Mouse (Mus musculus) liver, embryonic 16.5 days (tissue): ENCODE results near the gene Sumf2. TPM values are rescaled to one million over a fixed set of nuclear protein-coding genes. Genes with fewer than 3 reads are reported as not detected.
"Not testable (repeated sequence)": the region's sequence is repeated elsewhere in the genome, so short reads cannot be mapped to it uniquely, and the experiment has no call there.

ENCODE experiments used
- ATAC-seq: fragments of 200-750 bp; cut with Nextera tagmentation; 2 replicates; pipeline ENCODE4 v1.8.0; 2017; ENCODE audit warnings: low read depth, mild to moderate bottlenecking, moderate number of reproducible peaks, moderate library complexity
- H3K27ac ChIP-seq: fragments of 300-500 bp; sonication (generic); 2 replicates; pipeline ENCODE4 v1.5.1; 2014; ENCODE audit warnings: mild to moderate bottlenecking, low read length
- H3K27me3 ChIP-seq: fragments of 300-500 bp; sonication (generic); 2 replicates; pipeline ENCODE4 v1.6.1; 2014; ENCODE audit warnings: low read depth, low read length, mixed read lengths; ENCODE audit not compliant: control insufficient read depth, insufficient read depth
- H3K36me3 ChIP-seq: fragments of 300-500 bp; sonication (generic); 2 replicates; pipeline ENCODE4 v1.6.1; 2014; ENCODE audit warnings: mild to moderate bottlenecking; ENCODE audit not compliant: control insufficient read depth, insufficient read depth
- H3K4me1 ChIP-seq: fragments of 300-500 bp; sonication (generic); 2 replicates; pipeline ENCODE4 v1.6.1; 2014; ENCODE audit warnings: low read depth, low read length, mixed read lengths; ENCODE audit not compliant: control insufficient read depth
- H3K4me2 ChIP-seq: fragments of 300-500 bp; sonication (generic); 2 replicates; pipeline ENCODE4 v1.6.1; 2014; ENCODE audit warnings: low read depth, low read length, mixed read lengths
- H3K4me3 ChIP-seq: fragments of 300-500 bp; sonication (generic); 2 replicates; pipeline ENCODE4 v1.5.1; 2014; ENCODE audit warnings: low read depth, mild to moderate bottlenecking, low read length
- H3K9ac ChIP-seq: fragments of 300-500 bp; sonication (generic); 2 replicates; pipeline ENCODE4 v1.6.1; 2014; ENCODE audit warnings: low read depth, low read length
- H3K9me3 ChIP-seq: fragments of 300-500 bp; sonication (generic); replicated peaks from 2 replicates; pipeline ENCODE4 v1.6.1; 2016; ENCODE audit warnings: low read length; ENCODE audit not compliant: control insufficient read depth
- WGBS: fragments of 180-500 bp; shearing (Covaris S2); extraction: QIAGEN DNeasy Blood & Tissue Kit; methylation state at CpG from one replicate; pipeline ENCODE4 v1.1.7; 2014; ENCODE audit not compliant: insufficient replicate concordance; 5-methylcytosine and 5-hydroxymethylcytosine counted together
- polyA plus RNA-seq: library from polyadenylated mRNA; unstranded; fragments of >200 nt; fragmentation: Nextera tagmentation; extraction: Ambion mirVana; gene quantifications from 2 replicates; pipeline ENCODE4 v1.2.1, GENCODE M21; 2015

Sumf2 gene
- polyA plus RNA-seq, 1 experiment from 2014 or later, result 15.7 TPM

DNA sequence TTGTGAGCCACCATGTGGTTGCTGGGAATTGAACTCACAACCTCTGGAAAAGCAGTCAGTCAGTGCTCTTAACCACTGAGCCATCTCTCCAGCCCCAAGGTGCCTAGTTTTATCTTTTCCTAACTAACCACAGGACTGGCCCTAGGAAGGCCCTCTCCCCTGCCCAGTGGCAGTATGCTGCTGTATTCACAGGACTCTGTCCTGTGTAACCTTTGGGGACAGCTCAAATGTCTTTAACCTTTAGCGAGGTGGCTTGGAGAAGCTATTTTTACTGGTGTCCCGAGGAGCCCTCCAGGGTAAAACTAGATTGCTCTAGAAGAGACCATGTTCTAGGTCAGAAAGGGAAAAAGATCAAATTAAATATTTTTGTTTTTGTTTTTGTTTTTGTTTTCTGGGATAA is 24.5 kb downstream of the Sumf2 start:
- Histone ChIP-seq H3K9me3 (no peaks in the 10 kb centered on the region), H3K27ac (no peak overlapping the region), H3K36me3 (no peaks in the 10 kb centered on the region), H3K27me3 (no peaks in the 10 kb centered on the region), H3K9ac (no peak overlapping the region), H3K4me1 (no peaks in the 10 kb centered on the region), H3K4me3 (no peak overlapping the region), H3K4me2 (no peak overlapping the region)
- no peak for ATAC-seq
- WGBS, result 68% methylated on average over 2 of the region's 2 CpGs

DNA sequence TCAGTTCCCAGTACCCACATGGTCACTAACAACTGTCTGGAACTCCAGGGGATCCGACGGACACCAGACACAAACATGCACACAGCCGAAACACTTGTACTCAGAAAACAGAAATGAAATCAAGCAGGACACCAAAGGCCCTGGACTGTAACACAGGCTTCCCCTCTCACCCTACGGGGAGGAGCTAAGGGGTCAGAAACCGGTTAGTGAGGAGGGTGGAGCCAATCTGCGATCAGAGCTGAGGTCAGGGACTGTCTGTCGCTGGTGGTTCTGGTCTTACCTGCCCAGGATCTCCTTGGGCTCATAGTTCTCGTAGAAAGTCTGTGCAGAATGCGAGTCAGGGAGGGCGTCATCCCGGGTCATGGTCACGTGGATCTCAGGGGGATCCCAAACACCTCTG is 27.2 kb downstream of the Sumf2 start:
- no peak overlapping the region for H3K27ac ChIP-seq
- no peaks in the 10 kb centered on the region for H3K27me3 ChIP-seq
- ATAC-seq, result no peak
- H3K4me1 ChIP-seq, result no peaks in the 10 kb centered on the region; the same call in 1 of the 2 replicates
- WGBS, result 71% methylated on average over 12 of the region's 12 CpGs
- no peak overlapping the region for H3K4me3 ChIP-seq
- no peaks in the 10 kb centered on the region for H3K9me3 ChIP-seq
- H3K9ac ChIP-seq, result no peak overlapping the region
- H3K4me2 ChIP-seq, result no peak overlapping the region
- no peaks in the 10 kb centered on the region for H3K36me3 ChIP-seq

DNA sequence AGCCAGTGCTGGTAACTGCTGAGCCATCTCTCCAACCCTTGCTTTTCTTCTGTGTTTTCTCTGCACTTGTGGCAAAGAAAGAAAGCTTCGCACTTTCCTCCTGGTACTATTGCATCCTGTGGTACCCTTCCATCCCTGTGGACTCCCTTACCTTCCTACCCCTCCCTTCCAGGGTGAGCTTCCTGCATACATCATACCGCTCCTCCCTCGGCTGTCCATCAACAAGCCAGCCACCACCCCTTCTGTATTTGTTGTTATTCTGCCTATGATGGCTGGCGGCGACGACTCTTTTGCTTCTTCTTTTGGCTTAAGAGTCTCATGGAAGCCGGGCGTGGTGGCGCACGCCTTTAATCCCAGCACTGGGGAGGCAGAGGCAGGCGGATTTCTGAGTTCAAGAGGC is 28.3 kb downstream of the Sumf2 start:
- H3K4me1 ChIP-seq, result no peaks in the 10 kb centered on the region; the same call in 1 of the 2 replicates
- H3K9me3 ChIP-seq, result no peaks in the 10 kb centered on the region
- H3K4me2 ChIP-seq, result no peak overlapping the region
- H3K4me3 ChIP-seq, result no peak overlapping the region
- no peaks in the 10 kb centered on the region; the same call in 1 of the 2 replicates for H3K36me3 ChIP-seq
- no peaks in the 10 kb centered on the region for H3K27me3 ChIP-seq
- 60% methylated on average over 11 of the region's 11 CpGs for WGBS
- H3K9ac ChIP-seq, result no peak overlapping the region
- no peak overlapping the region for H3K27ac ChIP-seq
- no peak for ATAC-seq

DNA sequence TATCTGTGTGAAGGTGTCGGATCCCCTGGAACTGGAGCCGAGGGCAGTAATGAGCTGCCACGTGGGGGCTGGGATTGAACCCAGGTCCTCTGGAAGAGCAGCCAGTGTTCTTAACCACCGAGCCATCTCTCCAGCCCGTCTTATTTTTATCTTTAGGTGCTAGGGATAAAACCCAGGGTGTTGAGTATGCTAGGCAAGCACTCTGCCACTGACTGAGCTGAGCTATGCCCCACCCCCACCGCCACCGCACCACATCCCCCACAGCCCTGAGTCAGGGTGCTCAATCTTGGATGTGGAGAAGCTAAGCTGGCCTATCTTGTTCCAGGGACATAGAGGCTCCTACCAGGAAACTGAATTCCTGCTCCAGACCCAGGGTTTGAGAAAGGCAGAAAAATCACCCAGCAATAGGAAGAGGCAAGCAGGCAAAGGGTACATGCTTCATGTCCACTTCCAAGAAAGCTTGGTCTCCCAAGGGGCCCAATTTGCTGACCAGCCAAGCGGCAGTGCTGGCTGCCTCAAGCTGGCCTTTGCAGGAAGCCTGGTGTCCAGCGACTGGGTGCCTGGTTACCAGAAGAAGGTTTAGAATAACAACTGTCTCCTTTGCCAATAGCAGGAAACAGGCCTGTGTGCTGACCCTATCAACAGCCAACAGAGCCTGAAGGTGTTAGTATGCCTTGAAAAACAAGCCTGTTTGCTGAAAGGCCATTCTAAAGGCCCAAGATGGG is 31.1 kb downstream of the Sumf2 start:
- no peaks in the 10 kb centered on the region; the same call in 1 of the 2 replicates for H3K4me1 ChIP-seq
- 57% methylated on average over 9 of the region's 9 CpGs for WGBS
- ATAC-seq, result no peak

DNA sequence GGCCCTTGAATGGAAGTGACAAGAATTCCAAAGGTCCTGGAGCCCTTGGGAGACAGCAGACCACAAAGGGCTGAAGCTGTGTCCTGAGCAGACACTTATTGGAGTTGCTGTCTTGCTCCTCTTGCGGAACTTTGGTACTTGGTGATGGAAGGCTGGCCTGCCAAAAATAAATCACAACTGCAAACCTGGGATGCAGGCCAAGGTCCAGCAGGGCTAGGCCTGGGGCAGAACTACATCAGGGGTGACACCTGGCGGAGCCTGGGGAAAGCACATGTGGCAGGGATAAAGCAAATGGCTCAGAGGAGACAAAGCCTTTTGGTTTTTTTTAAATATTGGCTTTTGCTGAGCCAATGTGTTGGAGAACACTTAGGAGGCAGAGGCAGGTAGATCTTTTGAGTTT is 32.2 kb downstream of the Sumf2 start:
- peak; percentile 72 for ATAC-seq

More for the DNA sequence above, 31.1 kb downstream of the Sumf2 start:
- Histone ChIP-seq H3K36me3 (peaks cover 18% of the 10 kb centered on the region), H3K4me3 (no peak overlapping the region), H3K9me3 (no peaks in the 10 kb centered on the region), H3K4me2 (no peak overlapping the region), H3K9ac (no peak overlapping the region), H3K27me3 (no peaks in the 10 kb centered on the region), H3K27ac (no peak overlapping the region)

DNA sequence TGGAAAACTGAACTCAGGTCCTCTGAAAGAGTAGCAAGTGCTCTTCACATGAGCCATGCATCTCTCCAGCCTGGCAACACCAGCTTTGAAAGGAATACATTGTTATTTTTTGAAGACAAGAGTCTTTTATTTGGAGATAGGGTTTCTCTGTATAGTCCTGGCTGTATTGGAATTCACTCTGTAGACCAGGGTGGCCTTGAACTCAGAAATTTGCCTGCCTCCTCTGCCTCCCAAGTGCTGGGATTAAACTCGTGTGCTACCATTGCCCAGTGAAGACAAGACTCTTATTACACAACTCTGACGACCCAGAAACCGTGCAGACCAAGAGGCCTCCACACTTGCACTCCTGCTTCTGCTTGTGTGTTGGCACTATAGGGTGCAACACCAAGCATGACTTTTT is 33.1 kb downstream of the Sumf2 start:
- no peaks in the 10 kb centered on the region for H3K27me3 ChIP-seq
- no peaks in the 10 kb centered on the region; the same call in 1 of the 2 replicates for H3K4me1 ChIP-seq
- no peak overlapping the region for H3K4me3 ChIP-seq
- peaks cover 32% of the 10 kb centered on the region for H3K36me3 ChIP-seq
- H3K4me2 ChIP-seq, result no peak overlapping the region
- H3K27ac ChIP-seq, result no peak overlapping the region
- H3K9me3 ChIP-seq, result no peaks in the 10 kb centered on the region
- WGBS, result 61% methylated on average over 3 of the region's 3 CpGs
- no peak overlapping the region for H3K9ac ChIP-seq
- no peak for ATAC-seq

More for the DNA sequence above, 32.2 kb downstream of the Sumf2 start:
- no peaks in the 10 kb centered on the region for H3K27me3 ChIP-seq
- no peaks in the 10 kb centered on the region for H3K9me3 ChIP-seq
- H3K9ac ChIP-seq, result no peak overlapping the region
- peaks cover 25% of the 10 kb centered on the region for H3K36me3 ChIP-seq
- H3K4me1 ChIP-seq, result no peaks in the 10 kb centered on the region; the same call in 1 of the 2 replicates
- no peak overlapping the region for H3K4me2 ChIP-seq
- no peak overlapping the region for H3K4me3 ChIP-seq
- 49% methylated on average over 2 of the region's 2 CpGs for WGBS
- no peak overlapping the region for H3K27ac ChIP-seq

DNA sequence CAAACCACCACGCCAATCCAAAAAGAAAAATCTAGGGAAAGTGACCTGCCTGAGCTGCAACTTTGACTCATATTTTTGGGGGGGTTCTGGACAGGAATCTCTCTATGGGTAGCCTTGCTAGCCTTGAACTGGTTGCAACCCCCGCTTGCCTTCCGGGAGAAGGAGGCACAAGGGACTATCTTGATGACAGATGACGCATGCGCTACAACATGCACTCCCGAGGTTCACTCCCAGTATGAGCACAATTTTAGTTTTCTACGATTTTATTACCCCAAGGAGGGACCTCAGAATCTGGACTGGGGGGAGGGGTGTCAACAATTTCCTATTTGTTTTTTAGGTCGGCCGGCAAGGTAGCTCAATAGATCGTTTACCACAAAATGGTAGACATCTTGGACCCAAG is 39.5 kb downstream of the Sumf2 start:
- Histone ChIP-seq H3K36me3 (peaks cover 22% of the 10 kb centered on the region), H3K4me2 (peak overlapping the region; percentile 88), H3K4me3 (peak overlapping the region; percentile 72), H3K4me1 (peaks cover 17% of the 10 kb centered on the region), H3K27me3 (no peaks in the 10 kb centered on the region), H3K9ac (peak overlapping the region; percentile 79), H3K27ac (peak overlapping the region; percentile 94), H3K9me3 (no peaks in the 10 kb centered on the region)
- no peak for ATAC-seq
- WGBS, result 7% methylated on average over 10 of the region's 10 CpGs

DNA sequence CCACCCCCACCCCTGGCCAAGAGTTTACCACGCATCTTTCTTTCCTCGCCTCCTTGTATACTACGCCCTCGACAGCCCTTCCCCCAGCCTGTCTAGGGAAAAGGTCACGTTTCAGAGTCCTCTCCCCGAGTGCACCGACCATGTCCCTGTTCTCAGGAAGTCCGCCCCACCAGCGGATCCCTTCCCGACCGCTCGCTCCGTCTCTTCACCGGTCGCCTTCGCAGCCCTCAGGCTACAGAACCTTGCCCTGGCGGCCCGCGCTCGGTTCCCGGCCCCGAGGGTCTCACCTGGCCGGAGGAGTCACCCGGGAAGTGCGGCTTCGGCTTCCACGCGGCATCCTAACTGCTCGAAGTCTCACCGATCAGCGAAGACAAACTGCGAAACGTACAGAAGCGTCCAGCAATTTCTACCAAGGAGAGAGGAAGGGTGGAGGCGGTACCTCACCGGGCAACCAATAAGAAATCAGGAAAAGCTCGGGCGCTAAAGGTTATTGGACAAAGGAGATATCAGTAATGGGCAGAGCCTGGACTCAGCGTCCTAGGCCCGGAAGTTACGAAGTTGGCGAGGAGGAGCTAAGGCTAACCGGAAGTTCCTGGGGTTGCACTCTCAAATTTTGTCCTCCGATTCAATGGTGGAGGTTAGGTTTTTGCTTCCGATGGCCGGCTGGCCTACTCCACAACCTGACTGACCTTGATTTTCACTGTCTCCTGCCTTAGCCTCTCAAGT is 40.3 kb downstream of the Sumf2 start, which contains the start of gene Chchd2:
Chchd2 (minus strand) TSS at position 560 of the 726 bp plus-strand sequence.
- H3K4me3 ChIP-seq, result peak within 1 kb of the TSS; percentile 72
- peak within 1 kb of the TSS; percentile 79 for H3K9ac ChIP-seq
- ATAC-seq, result peak; percentile 100
- under 1% methylated on average over 46 of the region's 46 CpGs for WGBS
- H3K36me3 ChIP-seq, result peaks cover 16% of the 10 kb centered on the region
- H3K4me1 ChIP-seq, result peaks cover 17% of the 10 kb centered on the region
- peak within 1 kb of the TSS; percentile 94 for H3K27ac ChIP-seq
- peak within 1 kb of the TSS; percentile 88 for H3K4me2 ChIP-seq
- H3K9me3 ChIP-seq, result no peaks in the 10 kb centered on the region
- no peaks in the 10 kb centered on the region for H3K27me3 ChIP-seq

DNA sequence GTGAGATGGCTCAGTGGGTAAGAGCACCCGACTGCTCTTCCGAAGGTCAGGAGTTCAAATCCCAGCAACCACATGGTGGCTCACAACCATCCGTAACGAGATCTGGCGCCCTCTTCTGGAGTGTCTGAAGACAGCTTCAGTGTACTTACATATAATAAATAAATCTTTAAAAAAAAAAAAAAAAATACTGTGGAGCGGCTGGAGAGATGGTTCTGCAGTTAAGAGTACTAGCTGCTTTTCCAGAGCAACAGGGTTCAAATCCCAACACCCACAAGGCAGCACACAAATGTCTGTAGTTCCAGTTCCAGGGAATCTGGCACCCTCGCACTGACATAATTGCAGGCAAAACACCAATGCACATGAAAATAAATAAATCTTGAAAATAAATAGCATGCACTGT is 43.6 kb downstream of the Sumf2 start:
- 73% methylated on average over 4 of the region's 7 CpGs for WGBS

More for the DNA sequence above, 43.6 kb downstream of the Sumf2 start:
- ATAC-seq, H3K27ac ChIP-seq, H3K4me3 ChIP-seq, H3K9ac ChIP-seq, H3K9me3 ChIP-seq, H3K4me2 ChIP-seq, H3K36me3 ChIP-seq, H3K27me3 ChIP-seq: not testable (repeated sequence)
- peaks cover 18% of the 10 kb centered on the region for H3K4me1 ChIP-seq
